28 mouse cellular contexts compared by ENCODE assay signal in the genomic region with DNA sequence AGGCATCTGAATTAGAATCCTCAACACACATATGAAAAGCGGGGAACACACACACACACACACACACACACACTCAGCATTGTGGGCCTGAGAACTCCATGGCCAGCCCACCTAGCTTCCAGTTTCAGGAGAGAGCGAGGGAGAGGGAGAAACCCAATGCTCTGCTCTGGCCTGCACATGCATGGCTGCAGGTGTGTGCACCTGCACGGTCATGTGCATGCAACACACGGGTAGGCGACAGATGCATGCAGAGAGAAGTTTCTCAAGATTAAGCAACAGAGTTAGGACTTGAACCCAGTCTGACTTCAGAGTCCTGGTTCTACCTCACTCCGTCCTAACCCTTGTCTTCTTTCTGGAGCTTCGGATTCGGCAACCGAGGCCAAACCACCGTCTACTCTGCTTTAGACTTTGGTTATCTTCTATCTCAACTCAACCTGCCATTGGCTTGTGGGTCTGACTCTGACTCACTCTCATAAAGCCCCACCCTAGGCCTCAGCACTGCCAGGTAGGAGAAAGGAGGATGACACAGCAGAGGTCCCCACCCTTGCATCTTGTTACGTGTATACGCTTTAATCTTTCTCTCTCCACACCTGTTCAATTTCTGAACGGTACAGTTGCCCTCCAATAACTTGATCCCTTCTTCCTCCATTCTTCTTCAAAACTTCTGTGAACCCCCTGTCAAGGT. TPM values are rescaled to one million over a fixed set of nuclear protein-coding genes. Genes with fewer than 3 reads are reported as not detected.
"Had no signal": no experiment of that assay in that cellular context is flagged by ENCODE, and none has a peak within 500 bp of the region (broad histone marks: within the 10 kb centered on the region; RNA-seq: fewer than 3 reads in every experiment).

No protein-coding gene starts in this region.

- H3K4me3 ChIP-seq: heart, adult 2 months; heart, embryonic 13.5 days; heart, embryonic 15.5 days; hindbrain, embryonic 13.5 days; hindbrain, embryonic 15.5 days; left cerebral cortex, adult 2 months; limb, embryonic 10.5 days; limb, embryonic 12.5 days had no signal

- H3K4me2 ChIP-seq: heart, embryonic 11.5 days; heart, embryonic 13.5 days; heart, embryonic 15.5 days; hindbrain, embryonic 13.5 days; hindbrain, embryonic 15.5 days; limb, embryonic 12.5 days; liver, embryonic 11.5 days had no signal

- ATAC-seq: forebrain, postnatal 0 days; hindbrain, postnatal 0 days had no signal

- H3K27me3 ChIP-seq: hindbrain, embryonic 15.5 days; limb, embryonic 12.5 days had no signal

- H3K9me3 ChIP-seq: heart, embryonic 13.5 days; heart, embryonic 15.5 days; hindbrain, embryonic 13.5 days; hindbrain, embryonic 15.5 days; limb, embryonic 10.5 days; limb, embryonic 12.5 days had no signal

- H3K9ac ChIP-seq: forebrain, postnatal 0 days; heart, embryonic 13.5 days; heart, embryonic 15.5 days; hindbrain, embryonic 13.5 days; hindbrain, embryonic 15.5 days; limb, embryonic 12.5 days had no signal

- DNase-seq: forebrain, postnatal 0 days; gastrocnemius, postnatal 14 days; gastrocnemius, postnatal 36 days; heart, adult 2 months; heart, postnatal 14 days; heart, postnatal 36 days; kidney, adult 18-20 months; kidney, adult 8-10 months; kidney, postnatal 10 days; kidney, postnatal 25 days; kidney, postnatal 4 days; layer of hippocampus, adult 9-11 months; liver had no signal

- H3K36me3 ChIP-seq: heart, embryonic 13.5 days; heart, embryonic 15.5 days; hindbrain, embryonic 13.5 days; hindbrain, embryonic 15.5 days; limb, embryonic 10.5 days; limb, embryonic 12.5 days had no signal

- H3K27ac ChIP-seq: heart, adult 2 months; heart, embryonic 13.5 days; heart, embryonic 15.5 days; hindbrain, embryonic 13.5 days; hindbrain, embryonic 15.5 days; hindbrain, postnatal 0 days; left cerebral cortex, adult 2 months; limb, embryonic 10.5 days; limb, embryonic 12.5 days had no signal

- H3K4me1 ChIP-seq: heart, embryonic 13.5 days; heart, embryonic 15.5 days; hindbrain, embryonic 13.5 days; hindbrain, embryonic 15.5 days; limb, embryonic 10.5 days; limb, embryonic 12.5 days had no signal

RNA-seq across cellular contexts. Expression of a gene that starts 7.5 kb away (rescaled TPM):
- polyA plus RNA-seq: gonadal fat pad, adult 2 months; heart, adult 2 months; heart, embryonic 11.5 days; heart, embryonic 13.5 days; heart, embryonic 15.5 days; heart, postnatal 0 days; hindbrain, embryonic 11.5 days; hindbrain, embryonic 13.5 days; hindbrain, embryonic 15.5 days; intestine, embryonic 14.5 days; kidney, embryonic 14.5 days; limb, embryonic 10.5 days; limb, embryonic 12.5 days; liver, embryonic 11.5 days had no signal

RNA-seq across cellular contexts. Expression of a gene that starts 39.9 kb away (rescaled TPM):
- polyA plus RNA-seq: gonadal fat pad, adult 2 months; heart, adult 2 months; heart, embryonic 13.5 days; heart, embryonic 15.5 days; intestine, embryonic 14.5 days; limb, embryonic 12.5 days; liver, embryonic 11.5 days had no signal
